Mouse (Mus musculus) intestine, embryonic 14.5 days (tissue): ENCODE measurements around the gene Ror1. TPM values are rescaled to one million over a fixed set of nuclear protein-coding genes. Genes with fewer than 3 reads are reported as not detected.

Experiments used
- ATAC-seq: fragments of 200-750 bp; cut with Nextera tagmentation; replicated peaks from 2 replicates; pipeline ENCODE4 v1.8.0; 2017; ENCODE audit warnings: low read depth, moderate number of reproducible peaks, moderate TSS enrichment, moderate library complexity; ENCODE audit not compliant: low FRiP score, low TSS enrichment
- DNase-seq: peaks from one replicate; pipeline ENCODE4 v3.0.0-alpha.2; 2018; ENCODE audit warnings: low spot score
- H3K27ac ChIP-seq: fragments of 300-500 bp; sonication (generic); 2 replicates; pipeline ENCODE4 v1.5.1; 2014; ENCODE audit warnings: low read depth, mild to moderate bottlenecking, control low read depth
- H3K27me3 ChIP-seq: fragments of 300-500 bp; sonication (generic); replicated peaks from 2 replicates; pipeline ENCODE4 v1.6.1; 2014; ENCODE audit warnings: low read length, control low read depth; ENCODE audit not compliant: control insufficient read depth, insufficient read depth
- H3K36me3 ChIP-seq: fragments of 300-500 bp; sonication (generic); 2 replicates; pipeline ENCODE4 v1.6.1; 2014; ENCODE audit warnings: low read length, control low read depth; ENCODE audit not compliant: control insufficient read depth, insufficient read depth
- H3K4me1 ChIP-seq: fragments of 300-500 bp; sonication (generic); replicated peaks from 2 replicates; pipeline ENCODE4 v1.6.1; 2014; ENCODE audit warnings: low read length, control low read depth, mixed read lengths; ENCODE audit not compliant: control insufficient read depth, insufficient read depth
- H3K4me2 ChIP-seq: fragments of 300-500 bp; sonication (generic); 2 replicates; pipeline ENCODE4 v1.6.1; 2014; ENCODE audit warnings: low read length
- H3K4me3 ChIP-seq: fragments of 300-500 bp; sonication (generic); 2 replicates; pipeline ENCODE4 v1.5.1; 2014; ENCODE audit warnings: low read depth, low read length, control low read depth, mixed read lengths
- H3K9ac ChIP-seq: fragments of 300-500 bp; sonication (generic); 2 replicates; pipeline ENCODE4 v1.6.1; 2014; ENCODE audit warnings: mild to moderate bottlenecking, low read length
- H3K9me3 ChIP-seq: fragments of 300-500 bp; sonication (generic); 2 replicates; pipeline ENCODE4 v1.6.1; 2016; ENCODE audit warnings: low read length, control low read depth; ENCODE audit not compliant: control insufficient read depth
- WGBS: fragments of 180-500 bp; shearing (Covaris S2); extraction: QIAGEN DNeasy Blood & Tissue Kit; methylation state at CpG from one replicate; pipeline ENCODE4 v1.1.7; 2014; 5-methylcytosine and 5-hydroxymethylcytosine counted together
- polyA plus RNA-seq: library from polyadenylated mRNA; unstranded; fragments of >200 nt; fragmentation: Nextera tagmentation; extraction: Ambion mirVana; gene quantifications from 2 replicates; pipeline ENCODE4 v1.2.1, GENCODE M21; 2014

The Ror1 gene
- polyA plus RNA-seq, 1 experiment from 2014 or later = 12.1 TPM

DNA sequence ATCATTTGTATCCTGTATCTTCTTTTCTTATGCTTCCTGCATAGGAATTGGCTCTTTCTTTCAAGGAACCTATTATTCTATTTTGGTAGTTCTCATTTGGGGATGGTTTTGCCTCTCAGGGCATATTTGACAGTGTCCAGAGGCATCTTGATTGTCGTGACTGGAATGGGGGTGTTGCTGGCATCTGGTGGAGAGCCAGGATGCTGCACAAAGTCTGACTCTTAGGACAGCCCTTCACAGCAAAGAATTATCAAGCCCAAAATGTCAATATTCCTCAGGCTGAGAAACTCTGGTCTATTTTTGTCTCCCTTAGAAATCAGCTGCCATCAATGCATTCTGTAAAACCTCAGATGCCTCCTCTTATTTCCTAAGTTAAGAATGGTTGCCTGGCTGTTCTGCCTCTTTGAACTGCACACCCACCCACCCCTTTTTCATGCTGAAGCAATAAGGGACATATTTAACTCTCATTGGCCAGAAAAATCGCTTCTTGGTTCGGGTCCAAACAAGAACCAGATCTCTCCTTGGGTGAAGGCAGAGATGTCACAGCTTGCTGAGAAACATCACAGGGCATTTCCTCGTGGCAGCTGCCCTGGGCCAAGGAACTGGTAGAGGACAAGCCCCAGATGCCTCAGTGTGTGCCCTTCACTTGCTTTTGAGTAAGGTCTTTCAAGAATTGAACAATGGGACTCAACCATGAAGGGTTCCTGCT, 262.4 kb downstream of the Ror1 start:
- no peak overlapping the region for H3K9ac ChIP-seq
- no peak for DNase-seq
- 58% methylated on average over 4 of the region's 4 CpGs for WGBS
- ATAC-seq = no peak
- H3K27ac ChIP-seq = no peak overlapping the region
- H3K27me3 ChIP-seq = no peaks in the 10 kb centered on the region
- no peaks in the 10 kb centered on the region; the same call in 1 of the 2 replicates for H3K4me1 ChIP-seq
- no peak overlapping the region for H3K4me2 ChIP-seq
- H3K4me3 ChIP-seq = no peak overlapping the region
- no peaks in the 10 kb centered on the region for H3K9me3 ChIP-seq
- H3K36me3 ChIP-seq = no peaks in the 10 kb centered on the region

DNA sequence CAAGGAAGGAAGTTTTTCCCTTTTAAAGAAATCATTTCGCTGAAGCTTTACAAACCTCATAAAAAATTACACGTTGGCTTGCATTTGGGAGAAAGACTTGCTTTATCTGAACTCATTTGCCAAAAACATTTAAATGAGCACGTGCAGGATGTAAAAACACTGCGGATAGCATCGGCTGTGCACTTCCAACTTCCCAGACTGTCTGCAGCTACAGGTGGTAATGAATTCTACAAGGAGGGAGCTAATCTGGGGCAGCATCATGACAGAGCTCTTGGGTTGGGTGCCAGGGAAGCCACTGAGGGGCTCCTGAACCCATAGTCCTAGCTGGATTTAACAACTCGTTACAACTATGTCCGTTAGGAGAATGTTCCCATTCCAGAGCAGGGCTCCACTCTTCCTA, 268.1 kb downstream of the Ror1 start:
- ATAC-seq (no peak), DNase-seq (no peak)
- Histone ChIP-seq H3K27ac (no peak overlapping the region), H3K36me3 (no peaks in the 10 kb centered on the region), H3K9ac (no peak overlapping the region), H3K4me1 (no peaks in the 10 kb centered on the region), H3K4me3 (no peak overlapping the region), H3K4me2 (no peak overlapping the region), H3K27me3 (no peaks in the 10 kb centered on the region), H3K9me3 (no peaks in the 10 kb centered on the region)
- 84% methylated on average over 7 of the region's 7 CpGs for WGBS

DNA sequence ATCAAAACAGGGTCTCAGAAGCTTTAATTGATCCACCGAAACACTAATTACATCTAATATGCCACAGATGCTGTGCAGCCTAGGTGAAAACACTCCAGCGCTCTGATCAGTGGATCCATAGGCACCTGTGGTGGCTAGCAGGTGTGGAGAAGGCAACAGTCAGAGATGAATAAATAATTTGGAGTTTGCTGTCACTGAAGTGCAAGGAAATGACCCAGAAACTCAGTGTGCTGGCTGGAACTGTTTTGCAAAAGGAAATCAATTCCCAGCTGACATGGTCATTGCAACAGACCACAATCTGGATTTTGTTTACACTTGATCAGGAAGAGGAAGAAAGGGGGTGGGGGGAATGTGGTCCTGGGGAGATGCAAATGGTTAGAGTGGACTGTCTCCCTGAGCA, 273.1 kb downstream of the Ror1 start:
- Histone ChIP-seq H3K27me3 (no peaks in the 10 kb centered on the region), H3K4me1 (peaks cover 2% of the 10 kb centered on the region; the same call in 1 of the 2 replicates), H3K36me3 (no peaks in the 10 kb centered on the region), H3K4me2 (no peak overlapping the region), H3K9ac (no peak overlapping the region), H3K27ac (no peak overlapping the region), H3K4me3 (no peak overlapping the region), H3K9me3 (no peaks in the 10 kb centered on the region)
- ATAC-seq (no peak), DNase-seq (no peak)
- WGBS = 85% methylated on average over 2 of the region's 2 CpGs

GRCm38 (mm10) chr4:100369541-100370174, 274.1 kb downstream of the Ror1 start:
- Histone ChIP-seq H3K36me3 (no peaks in the 10 kb centered on the region), H3K4me3 (no peak overlapping the region), H3K4me1 (peaks cover 2% of the 10 kb centered on the region; the same call in 1 of the 2 replicates), H3K27ac (no peak overlapping the region), H3K27me3 (no peaks in the 10 kb centered on the region), H3K4me2 (no peak overlapping the region), H3K9me3 (no peaks in the 10 kb centered on the region), H3K9ac (no peak overlapping the region)
- DNase-seq (no peak), ATAC-seq (no peak)
- WGBS = 86% methylated on average over 7 of the region's 7 CpGs

GRCm38 (mm10) chr4:100372806-100373205, 277.2 kb downstream of the Ror1 start:
- Histone ChIP-seq H3K9ac (no peak overlapping the region), H3K27ac (no peak overlapping the region), H3K4me3 (no peak overlapping the region), H3K27me3 (no peaks in the 10 kb centered on the region), H3K4me1 (peaks cover 6% of the 10 kb centered on the region; the same call in 1 of the 2 replicates), H3K4me2 (no peak overlapping the region), H3K9me3 (no peaks in the 10 kb centered on the region), H3K36me3 (no peaks in the 10 kb centered on the region)
- 42% methylated on average over 11 of the region's 11 CpGs for WGBS
- ATAC-seq (no peak), DNase-seq (no peak)

DNA sequence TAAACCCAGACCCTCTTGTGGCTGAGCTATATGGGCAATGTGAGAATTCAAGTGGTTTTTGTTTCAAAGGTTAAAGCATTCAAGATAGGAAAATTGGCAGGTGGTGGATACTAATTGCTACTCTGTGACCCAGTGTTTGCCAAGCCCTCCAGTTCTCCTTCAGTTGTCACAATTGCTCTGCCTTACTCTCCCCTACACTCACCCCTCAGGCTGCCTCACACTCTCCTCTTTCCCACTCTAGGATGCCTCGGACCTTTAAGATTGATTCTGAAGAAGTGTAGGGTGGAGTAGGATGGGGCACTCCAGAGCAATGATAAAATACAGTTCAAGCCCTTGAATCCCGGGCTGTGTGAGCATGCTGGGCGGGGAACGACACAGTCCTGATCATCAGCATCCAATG, 278.2 kb downstream of the Ror1 start:
- ATAC-seq (no peak), DNase-seq (no peak)
- H3K27me3 ChIP-seq = no peaks in the 10 kb centered on the region
- no peak overlapping the region for H3K9ac ChIP-seq
- H3K27ac ChIP-seq = no peak overlapping the region
- no peaks in the 10 kb centered on the region for H3K36me3 ChIP-seq
- H3K9me3 ChIP-seq = no peaks in the 10 kb centered on the region
- 68% methylated on average over 4 of the region's 4 CpGs for WGBS
- no peak overlapping the region for H3K4me3 ChIP-seq
- H3K4me2 ChIP-seq = no peak overlapping the region
- H3K4me1 ChIP-seq = peaks cover 6% of the 10 kb centered on the region; the same call in 1 of the 2 replicates

- peaks cover 6% of the 10 kb centered on the region; the same call in 1 of the 2 replicates for H3K4me1 ChIP-seq
- WGBS = 90% methylated on average over 5 of the region's 5 CpGs
- H3K4me2 ChIP-seq = no peak overlapping the region
- DNase-seq (no peak), ATAC-seq (no peak)
- no peak overlapping the region for H3K27ac ChIP-seq
- H3K9ac ChIP-seq = no peak overlapping the region
- H3K4me3 ChIP-seq = no peak overlapping the region
- H3K36me3 ChIP-seq = no peaks in the 10 kb centered on the region
- H3K27me3 ChIP-seq = no peaks in the 10 kb centered on the region
- no peaks in the 10 kb centered on the region for H3K9me3 ChIP-seq
Measured at GRCm38 (mm10) chr4:100375286-100375685, 279.7 kb downstream of the Ror1 start.

DNA sequence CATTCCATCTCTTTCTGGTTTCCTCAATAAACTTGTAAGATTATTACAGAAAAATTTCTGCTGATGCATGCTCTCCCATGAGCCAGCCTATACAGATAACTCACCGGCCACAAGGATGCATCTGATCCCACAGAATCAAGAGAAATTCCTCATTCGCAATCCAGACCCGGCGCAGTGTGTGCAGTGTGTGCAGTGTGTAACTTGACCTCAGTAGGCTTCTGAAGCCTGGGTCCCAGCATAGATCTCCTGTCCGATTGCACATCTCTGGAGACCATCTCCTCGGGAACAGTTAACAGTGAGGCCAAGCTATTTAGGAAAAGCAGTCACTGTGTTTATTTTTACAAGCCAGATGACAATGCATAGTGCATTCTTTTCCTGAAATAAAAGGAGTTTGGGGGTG, 280.6 kb downstream of the Ror1 start:
- DNase-seq = no peak
- no peak for ATAC-seq
- no peak overlapping the region for H3K4me3 ChIP-seq
- H3K27me3 ChIP-seq = no peaks in the 10 kb centered on the region
- H3K4me1 ChIP-seq = peaks cover 6% of the 10 kb centered on the region; the same call in 1 of the 2 replicates
- no peak overlapping the region for H3K27ac ChIP-seq
- H3K9ac ChIP-seq = no peak overlapping the region
- WGBS = 33% methylated on average over 6 of the region's 6 CpGs
- no peaks in the 10 kb centered on the region for H3K36me3 ChIP-seq
- no peaks in the 10 kb centered on the region for H3K9me3 ChIP-seq
- no peak overlapping the region for H3K4me2 ChIP-seq

DNA sequence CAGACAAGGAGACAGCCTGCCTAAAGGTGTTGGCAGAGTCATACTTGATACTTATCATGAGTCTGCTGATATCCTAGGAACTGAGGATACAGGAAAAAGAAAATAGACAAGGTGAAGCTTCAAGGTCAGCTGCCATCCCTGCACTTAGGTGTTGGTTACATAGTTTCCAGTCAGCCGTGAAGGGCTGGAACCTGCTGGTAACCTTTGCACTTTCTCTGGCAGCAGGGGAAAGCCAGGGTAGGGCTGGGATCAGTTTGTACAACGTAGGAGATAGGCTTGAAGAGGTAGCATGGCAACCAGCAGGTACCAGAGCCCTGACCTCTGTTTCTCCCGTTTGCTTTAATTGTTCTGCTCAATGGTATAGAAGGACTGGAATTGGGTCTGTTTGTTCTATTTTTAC, 281.6 kb downstream of the Ror1 start:
- Histone ChIP-seq H3K27me3 (no peaks in the 10 kb centered on the region), H3K9ac (no peak overlapping the region), H3K27ac (no peak overlapping the region), H3K9me3 (no peaks in the 10 kb centered on the region), H3K4me3 (no peak overlapping the region), H3K36me3 (no peaks in the 10 kb centered on the region), H3K4me1 (peaks cover 6% of the 10 kb centered on the region; the same call in 1 of the 2 replicates), H3K4me2 (no peak overlapping the region)
- DNase-seq (no peak), ATAC-seq (no peak)
- 63% methylated on average over 3 of the region's 3 CpGs for WGBS
